7 mouse cellular contexts compared by ENCODE assay signal in genomic region chr14:28511029-28511651, GRCm38 (mm10). TPM values are rescaled to one million over a fixed set of nuclear protein-coding genes. Genes with fewer than 3 reads are reported as not detected.
DNase-seq lines count a peak whose midpoint lies in the region; ATAC-seq and TF ChIP-seq lines count a peak whose summit lies in the region.

No protein-coding gene starts in this region.

- no peaks in the 10 kb centered on the region for H3K9me3 ChIP-seq in E14TG2a.4 (ENCODE audit: low read length)
- H3K9me3 ChIP-seq in forebrain, embryonic 11.5 days (ENCODE audit: control insufficient read depth, low read length) = no peaks in the 10 kb centered on the region
- no peaks in the 10 kb centered on the region for H3K9me3 ChIP-seq in hindbrain, embryonic 16.5 days (ENCODE audit: control insufficient read depth, low read length)

- peak overlapping the region; percentile 75 for H3K4me3 ChIP-seq in E14TG2a.4 (replicated peaks; ENCODE audit: low read length)
- H3K4me3 ChIP-seq in forebrain, embryonic 11.5 days (ENCODE audit: low read depth, low read length) = peak overlapping the region; percentile 35
- peak overlapping the region; percentile 51 for H3K4me3 ChIP-seq in hindbrain, embryonic 16.5 days (ENCODE audit: low read length)

- no peak for ATAC-seq in forebrain, embryonic 11.5 days (replicated peaks; ENCODE audit: low FRiP score)
- ATAC-seq in hindbrain, embryonic 16.5 days = no peak

- H3K9ac ChIP-seq in forebrain, embryonic 11.5 days (ENCODE audit: low read length) = peak overlapping the region; percentile 53
- H3K9ac ChIP-seq in hindbrain, embryonic 16.5 days (ENCODE audit: low read depth, low read length) = peak overlapping the region; percentile 45

- H3K4me1 ChIP-seq in E14TG2a.4 (replicated peaks; ENCODE audit: low read depth, low read length) = peaks cover 83% of the 10 kb centered on the region
- H3K4me1 ChIP-seq in forebrain, embryonic 11.5 days (replicated peaks; ENCODE audit: control insufficient read depth, insufficient read depth, low read length) = peaks cover 10% of the 10 kb centered on the region; the same call in 1 of the 2 replicates
- peaks cover 29% of the 10 kb centered on the region for H3K4me1 ChIP-seq in hindbrain, embryonic 16.5 days (ENCODE audit: control insufficient read depth, insufficient read depth, low read depth, low read length)

- no peak overlapping the region for H3K27ac ChIP-seq in forebrain, embryonic 11.5 days (ENCODE audit: low read depth, low read length)
- peak overlapping the region; percentile 6; the same call in 1 of the 2 replicates for H3K27ac ChIP-seq in hindbrain, embryonic 16.5 days (ENCODE audit: low read depth, low read length)

- H3K4me2 ChIP-seq in forebrain, embryonic 11.5 days (ENCODE audit: low read depth, low read length, severe bottlenecking) = peak overlapping the region; percentile 60
- peak overlapping the region; percentile 69 for H3K4me2 ChIP-seq in hindbrain, embryonic 16.5 days (ENCODE audit: low read length)

- peaks cover 91% of the 10 kb centered on the region for H3K27me3 ChIP-seq in E14TG2a.4 (ENCODE audit: insufficient read depth, low read length)
- H3K27me3 ChIP-seq in forebrain, embryonic 11.5 days (ENCODE audit: control insufficient read depth, insufficient read depth, low read length) = peaks cover 22% of the 10 kb centered on the region
- H3K27me3 ChIP-seq in hindbrain, embryonic 16.5 days (replicated peaks; ENCODE audit: control insufficient read depth, insufficient read depth, low read length) = no peaks in the 10 kb centered on the region; the same call in 1 of the 2 replicates

- no peak for TF ChIP-seq CTCF in E14TG2a.4 (conservative IDR thresholded peaks at IDR 0.05; ENCODE audit: low read length)

- peak; percentile 19 for DNase-seq in 3134 (ENCODE audit: extremely low read depth, insufficient read length, low spot score)
- peak; percentile 65 for DNase-seq in forebrain, embryonic 11.5 days (ENCODE audit: low spot score)
- peak; percentile 9 for DNase-seq in lung, postnatal 36 days
- peak; percentile 30 for DNase-seq in urinary bladder, postnatal 25 days (ENCODE audit: low spot score)
- no peak for DNase-seq in layer of hippocampus, adult 8-10 months (ENCODE audit: low spot score in 2 of 2)

- H3K36me3 ChIP-seq in E14TG2a.4 (ENCODE audit: insufficient read depth, low read length) = no peaks in the 10 kb centered on the region
- no peaks in the 10 kb centered on the region for H3K36me3 ChIP-seq in forebrain, embryonic 11.5 days (ENCODE audit: control insufficient read depth, insufficient read depth, low read length)
- H3K36me3 ChIP-seq in hindbrain, embryonic 16.5 days (ENCODE audit: control insufficient read depth, insufficient read depth, low read length) = no peaks in the 10 kb centered on the region

- 1% methylated on average over 41 of the region's 41 CpGs for WGBS in forebrain, embryonic 11.5 days
- 0% methylated on average over 40 of the region's 41 CpGs for WGBS in hindbrain, embryonic 16.5 days

RNA-seq across cellular contexts. Expression of gene Wnt5a, which starts 6.6 kb away (rescaled TPM):
- 15.3 and 17.3 TPM in 2 replicates for polyA plus RNA-seq in forebrain, embryonic 11.5 days (2014; fragmentation: Nextera tagmentation; extraction: Ambion mirVana)
- polyA plus RNA-seq in hindbrain, embryonic 16.5 days (2015; fragmentation: Nextera tagmentation; extraction: Ambion mirVana) = 17.8 and 24.2 TPM in 2 replicates
- total RNA-seq in layer of hippocampus, adult 8-10 months (2022) = 10 to 100 TPM; 10.1 to 11.2 (median 10.8) TPM

Comparison
In these comparisons a context has a peak if more than half of its experiments do, and no peak if none do; other contexts are left out.
1. DNase-seq: peak in 3134 (single experiment), forebrain, embryonic 11.5 days (single experiment), lung, postnatal 36 days (single experiment) and urinary bladder, postnatal 25 days (single experiment); none in layer of hippocampus, adult 8-10 months (0 of 2).
2. Peak in every context shown above with its lines, with median percentiles within 50 percentile points of each other: H3K4me3 ChIP-seq.